8 mouse cellular contexts compared by ENCODE assay signal in genomic region chr2:27572928-27573627, GRCm38 (mm10). TPM values are rescaled to one million over a fixed set of nuclear protein-coding genes. Genes with fewer than 3 reads are reported as not detected.
A peak's percentile ranks its signal among the peaks of the same experiment; 100 is the strongest.
DNase-seq lines count a peak whose midpoint lies in the region; ATAC-seq and TF ChIP-seq lines count a peak whose summit lies in the region.

No protein-coding gene starts in this region.

- intact Hi-C loops in heart, postnatal 10 days (cut with DNase I): loop anchor here (5.0 kb wide), 1 partner anchor 99 kb away; no protein-coding TSS in a partner anchor

- H3K27me3 ChIP-seq in forebrain, embryonic 16.5 days (replicated peaks; ENCODE audit: control insufficient read depth, insufficient read depth, low read length): peaks cover 24% of the 10 kb centered on the region

- peak overlapping the region; percentile 69 for H3K27ac ChIP-seq in forebrain, embryonic 16.5 days (ENCODE audit: low read length)

- H3K36me3 ChIP-seq in forebrain, embryonic 16.5 days (ENCODE audit: control insufficient read depth, insufficient read depth): no peaks in the 10 kb centered on the region

- peak overlapping the region; percentile 41 for H3K9ac ChIP-seq in forebrain, embryonic 16.5 days (replicated peaks; ENCODE audit: low read depth, low read length)

- H3K4me1 ChIP-seq in forebrain, embryonic 16.5 days (replicated peaks; ENCODE audit: control insufficient read depth, insufficient read depth, low read length): peaks cover 18% of the 10 kb centered on the region
- H3K4me1 ChIP-seq in lung, adult 2 months (ENCODE audit: control insufficient read depth, insufficient read depth, low read length): peaks cover 13% of the 10 kb centered on the region

- H3K4me3 ChIP-seq in forebrain, embryonic 16.5 days (replicated peaks; ENCODE audit: low read length): peak overlapping the region; percentile 23
- no peak overlapping the region for H3K4me3 ChIP-seq in lung, adult 2 months (replicated peaks; ENCODE audit: extremely low read depth, low read depth, low read length)

- no peak for TF ChIP-seq POLR2A in lung, adult 2 months (IDR thresholded peaks at IDR 0.05; ENCODE audit: borderline replicate concordance, extremely low read depth, low read depth, low read length)

- peak; percentile 96 for ATAC-seq in forebrain, embryonic 16.5 days

- H3K9me3 ChIP-seq in forebrain, embryonic 16.5 days (ENCODE audit: control insufficient read depth, low read length): no peaks in the 10 kb centered on the region

- peak overlapping the region; percentile 55 for H3K4me2 ChIP-seq in forebrain, embryonic 16.5 days (ENCODE audit: low read length)

- DNase-seq in 416B (ENCODE audit: low read depth): peak; percentile 29
- peak; percentile 67 for DNase-seq in adrenal gland, adult 2 months
- DNase-seq in heart, postnatal 10 days: peak; percentile 86
- DNase-seq in kidney, postnatal 4 days: peak; percentile 65 to 78
- peak; percentile 77 for DNase-seq in lung, adult 2 months
- DNase-seq in retina, postnatal 7 days (ENCODE audit: low read depth, low spot score): peak; percentile 44
- no peak for DNase-seq in T-cell, adult 2 months (ENCODE audit: low spot score)

- 6% methylated on average over 18 of the region's 18 CpGs for WGBS in forebrain, embryonic 16.5 days
- 25% methylated on average over 18 of the region's 18 CpGs for WGBS in lung, adult 2 months

- TF ChIP-seq CTCF in lung, adult 2 months (IDR thresholded peaks at IDR 0.05; ENCODE audit: insufficient read depth, low read length): no peak

RNA-seq across cellular contexts. Expression of gene Wdr5, which starts 58.1 kb away (rescaled TPM):
- total RNA-seq in adrenal gland, adult 2 months (2021): 10 to 100 TPM; 30.5 TPM
- polyA plus RNA-seq in adrenal gland, adult 2 months (2012; rRNA removed): 50.0 and 52.5 TPM in 2 replicates
- 51.8 and 56.9 TPM in 2 replicates for polyA plus RNA-seq in forebrain, embryonic 16.5 days (2015; fragmentation: Nextera tagmentation; extraction: Ambion mirVana)
- 10 to 100 TPM; 25.4 to 28.5 TPM for total RNA-seq in heart, postnatal 10 days (2021)
- polyA plus RNA-seq in lung, adult 2 months (2012; rRNA removed): 21.5 and 21.6 TPM in 2 replicates
